Mouse (Mus musculus): ENCODE data around the gene Slc12a8. TPM values are rescaled to one million over a fixed set of nuclear protein-coding genes. Genes with fewer than 3 reads are reported as not detected.

Gene Slc12a8
- total and polyA plus RNA-seq, 3 experiments = 12.2 to 17.4 (median 16.5) TPM

DNA sequence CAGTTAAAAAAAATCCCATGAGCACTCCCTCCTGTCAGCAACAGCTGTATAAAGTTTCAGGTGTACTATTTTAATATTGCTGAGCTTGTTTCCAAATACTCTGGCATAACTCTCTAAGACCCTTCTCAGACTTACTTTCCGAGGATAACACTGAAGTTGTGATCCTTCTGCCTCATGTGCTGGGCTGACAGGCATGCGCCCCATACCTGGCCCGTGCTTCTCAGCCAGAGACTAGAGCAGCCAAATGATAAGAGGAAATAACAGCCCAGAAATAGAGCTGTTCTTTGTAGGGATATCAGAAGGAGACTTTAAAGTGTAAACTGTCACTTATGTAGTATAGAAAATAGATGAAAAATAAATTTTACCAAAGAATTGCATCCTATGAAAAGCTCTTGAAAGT is 34.8 kb upstream of the Slc12a8 start:
- Histone ChIP-seq H3K4me2 (ENCODE audit: insufficient read depth, low read depth, poor library complexity, severe bottlenecking) (no peak overlapping the region), H3K9ac (ENCODE audit: insufficient read depth, low read depth) (no peak overlapping the region), H3K27me3 (replicated peaks) (no peaks in the 10 kb centered on the region), H3K27ac (ENCODE audit: insufficient read depth, low read depth) (no peak overlapping the region), H3K79me2 (replicated peaks; ENCODE audit: control insufficient read depth, extremely low read depth, insufficient read depth, poor library complexity, severe bottlenecking) (no peaks in the 10 kb centered on the region), H3K9me3 (replicated peaks; ENCODE audit: low read length) (no peaks in the 10 kb centered on the region), H3K4me1 (ENCODE audit: control insufficient read depth in 1 of 2, insufficient read depth in 2 of 2) (no peaks in the 10 kb centered on the region), H3K36me3 (replicated peaks in 1 of 2; ENCODE audit: control insufficient read depth in 1 of 2, insufficient read depth in 1 of 2, low read length in 1 of 2) (peaks cover 21 to 79% of the 10 kb centered on the region in 2 experiments), H3K4me3 (replicated peaks in 1 of 3; ENCODE audit: low read depth in 2 of 3, low read length in 2 of 3, poor library complexity in 1 of 3) (no peak overlapping the region)
- DNase-seq (ENCODE audit: extremely low read depth) = no peak
- TF ChIP-seq PAX5 (IDR thresholded peaks at IDR 0.05; ENCODE audit: low read length) (no peak), MAZ (IDR thresholded peaks at IDR 0.05; ENCODE audit: low read depth, low read length) (no peak), ZMIZ1 (IDR thresholded peaks at IDR 0.05; ENCODE audit: low read depth, low read length) (no peak), NRF1 (IDR thresholded peaks at IDR 0.05; ENCODE audit: low read depth, low read length) (no peak)
- in situ Hi-C loops (cut with MboI; ENCODE audit: low pct_ligation_motif_present, low pct_unique_long_range_greater_than_20kb, low sequenced_read_pairs) (no loop called here), dilution Hi-C loops (cut with MboI; ENCODE audit: extremely low pct_ligation_motif_present, extremely low pct_unique_long_range_greater_than_20kb, low sequenced_read_pairs) (no loop called here)

DNA sequence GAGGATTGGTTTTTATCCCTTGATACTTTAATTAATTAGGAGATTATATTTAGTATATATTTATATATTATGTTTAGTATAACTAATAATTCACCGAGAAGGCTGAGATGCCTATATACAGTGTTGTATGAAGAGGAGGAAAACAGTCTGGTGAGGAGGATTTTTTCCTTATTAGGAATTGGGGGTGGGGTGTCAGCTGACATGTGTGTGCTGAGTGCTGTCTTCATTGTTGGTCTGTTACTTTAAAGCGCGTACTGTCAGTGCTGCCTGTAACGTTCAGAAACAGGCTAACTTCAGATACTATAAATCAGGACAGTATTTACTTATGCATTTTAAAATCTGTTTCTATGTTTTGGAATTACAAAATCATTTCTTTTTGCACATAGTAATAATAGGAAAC is 29.4 kb upstream of the Slc12a8 start:
- Histone ChIP-seq H3K4me2 (ENCODE audit: insufficient read depth, low read depth, poor library complexity, severe bottlenecking) (no peak overlapping the region), H3K79me2 (replicated peaks; ENCODE audit: control insufficient read depth, extremely low read depth, insufficient read depth, poor library complexity, severe bottlenecking) (no peaks in the 10 kb centered on the region), H3K27ac (ENCODE audit: insufficient read depth, low read depth) (no peak overlapping the region), H3K27me3 (replicated peaks) (no peaks in the 10 kb centered on the region), H3K9ac (ENCODE audit: insufficient read depth, low read depth) (no peak overlapping the region), H3K4me3 (replicated peaks in 1 of 3; ENCODE audit: low read depth in 2 of 3, low read length in 2 of 3, poor library complexity in 1 of 3) (no peak overlapping the region), H3K4me1 (ENCODE audit: control insufficient read depth in 1 of 2, insufficient read depth in 2 of 2) (no peaks in the 10 kb centered on the region), H3K36me3 (replicated peaks in 1 of 2; ENCODE audit: control insufficient read depth in 1 of 2, insufficient read depth in 1 of 2, low read length in 1 of 2) (peaks cover 33 to 90% of the 10 kb centered on the region in 2 experiments), H3K9me3 (replicated peaks; ENCODE audit: low read length) (peaks cover 3% of the 10 kb centered on the region)
- DNase-seq (ENCODE audit: extremely low read depth) = no peak
- in situ Hi-C loops (cut with MboI; ENCODE audit: low pct_ligation_motif_present, low pct_unique_long_range_greater_than_20kb, low sequenced_read_pairs) = no loop called here
- dilution Hi-C loops (cut with MboI; ENCODE audit: extremely low pct_ligation_motif_present, extremely low pct_unique_long_range_greater_than_20kb, low sequenced_read_pairs) = no loop called here
- TF ChIP-seq ELF1 (IDR thresholded peaks at IDR 0.05; ENCODE audit: low read depth, low read length) = no peak
- no peak for TF ChIP-seq PAX5 (IDR thresholded peaks at IDR 0.05; ENCODE audit: low read length)
- no peak for TF ChIP-seq MAFK (IDR thresholded peaks at IDR 0.05; ENCODE audit: insufficient replicate concordance, low read length)
- no peak for TF ChIP-seq RAD21 (IDR thresholded peaks at IDR 0.05; ENCODE audit: low read depth, low read length)
- no peak for TF ChIP-seq NRF1 (IDR thresholded peaks at IDR 0.05; ENCODE audit: low read depth, low read length)
- no peak for TF ChIP-seq USF1 (IDR thresholded peaks at IDR 0.05; ENCODE audit: low read depth, low read length)
- no peak for TF ChIP-seq CHD1 (IDR thresholded peaks at IDR 0.05; ENCODE audit: low read depth, low read length)
- no peak for TF ChIP-seq TBP (conservative IDR thresholded peaks at IDR 0.05; ENCODE audit: low read depth, low read length)
- TF ChIP-seq JUND (conservative IDR thresholded peaks at IDR 0.05; ENCODE audit: low read depth, low read length) = no peak
- TF ChIP-seq UBTF (IDR thresholded peaks at IDR 0.05; ENCODE audit: low read depth, low read length) = no peak
- no peak for TF ChIP-seq ZKSCAN1 (IDR thresholded peaks at IDR 0.05; ENCODE audit: borderline replicate concordance, low read depth, low read length)
- no peak for TF ChIP-seq POLR2A (IDR thresholded peaks at IDR 0.05; ENCODE audit: low read depth, low read length)
- no peak for TF ChIP-seq MXI1 (IDR thresholded peaks at IDR 0.05; ENCODE audit: low read depth, low read length)
- no peak for TF ChIP-seq SIN3A (IDR thresholded peaks at IDR 0.05; ENCODE audit: low read length)
- TF ChIP-seq ZMIZ1 (IDR thresholded peaks at IDR 0.05; ENCODE audit: low read depth, low read length) = no peak
- no peak for TF ChIP-seq NELFE (IDR thresholded peaks at IDR 0.05; ENCODE audit: low read depth, low read length)
- TF ChIP-seq HCFC1 (IDR thresholded peaks at IDR 0.05; ENCODE audit: low read depth, low read length) = no peak
- TF ChIP-seq USF2 (conservative IDR thresholded peaks at IDR 0.05; ENCODE audit: low read depth, low read length) = no peak
- no peak for TF ChIP-seq ETS1 (conservative IDR thresholded peaks at IDR 0.05; ENCODE audit: low read depth, low read length)
